Mouse (Mus musculus): Measurements from ENCODE around the gene Fam206a.

DNA sequence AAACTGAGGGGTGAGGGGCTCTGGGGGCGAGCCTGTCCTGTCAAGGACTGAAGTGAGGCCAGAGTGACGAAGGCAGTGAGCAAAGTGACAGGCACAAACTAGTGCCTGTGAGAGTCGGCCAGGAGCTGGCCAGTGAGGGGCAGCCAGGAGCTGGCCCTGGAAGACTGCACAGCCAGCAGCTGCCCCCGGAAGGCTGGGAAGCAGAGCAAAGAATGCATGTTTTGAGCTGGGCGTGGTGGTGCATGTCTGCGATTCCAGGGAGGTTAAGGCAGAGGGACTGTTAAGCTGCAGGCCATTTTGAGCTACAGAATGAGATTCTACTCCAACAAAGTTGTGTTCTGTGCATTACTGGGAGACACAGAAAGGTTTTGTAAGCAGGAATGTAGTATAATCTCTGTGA is 48.6 kb downstream of the Fam206a start:
- TF ChIP-seq GATA1 (IDR thresholded peaks at IDR 0.05; ENCODE audit: low read length) (no peak), TAL1 (IDR thresholded peaks at IDR 0.05; ENCODE audit: low read length) (no peak)

Data from erythroblast, embryonic 14.5 days (primary cell).